Mouse (Mus musculus) heart, adult 2 months (tissue): ENCODE results near the gene Mxi1.

ENCODE experiments used
- EP300 ChIP-seq: fragments of 200-500 bp; IDR thresholded peaks from 2 replicates; pipeline ENCODE4 v1.6.1; 2011; ENCODE audit warnings: low read depth, low read length, control low read depth; ENCODE audit not compliant: insufficient read depth
- POLR2A ChIP-seq: fragments of 200-500 bp; IDR thresholded peaks from 2 replicates; pipeline ENCODE4 v1.6.1; 2011; ENCODE audit warnings: mild to moderate bottlenecking, low read depth, low read length, control low read depth; ENCODE audit not compliant: insufficient read depth

- TF ChIP-seq POLR2A (no peak), EP300 (0 out of 2 replicates have a peak, but pooled peaks have one; percentile 42)
These were observed 25.8 kb upstream of the Mxi1 start for GRCm38 (mm10) chr19:53284268-53285208.
